Mouse (Mus musculus) CD4-positive, CD25-positive, alpha-beta regulatory T cell (primary cell): Measurements from ENCODE around the gene Fam83d. TPM values are rescaled to one million over a fixed set of nuclear protein-coding genes. Genes with fewer than 3 reads are reported as not detected.

Experiments
- polyA plus RNA-seq: library from polyadenylated mRNA; unstranded; fragments of 100-300 nt; shearing (Covaris generic); gene quantifications from one replicate; pipeline ENCODE4 v1.2.1, GENCODE M21; 2017

Fam83d gene
- polyA plus RNA-seq = 0.43 TPM

DNA sequence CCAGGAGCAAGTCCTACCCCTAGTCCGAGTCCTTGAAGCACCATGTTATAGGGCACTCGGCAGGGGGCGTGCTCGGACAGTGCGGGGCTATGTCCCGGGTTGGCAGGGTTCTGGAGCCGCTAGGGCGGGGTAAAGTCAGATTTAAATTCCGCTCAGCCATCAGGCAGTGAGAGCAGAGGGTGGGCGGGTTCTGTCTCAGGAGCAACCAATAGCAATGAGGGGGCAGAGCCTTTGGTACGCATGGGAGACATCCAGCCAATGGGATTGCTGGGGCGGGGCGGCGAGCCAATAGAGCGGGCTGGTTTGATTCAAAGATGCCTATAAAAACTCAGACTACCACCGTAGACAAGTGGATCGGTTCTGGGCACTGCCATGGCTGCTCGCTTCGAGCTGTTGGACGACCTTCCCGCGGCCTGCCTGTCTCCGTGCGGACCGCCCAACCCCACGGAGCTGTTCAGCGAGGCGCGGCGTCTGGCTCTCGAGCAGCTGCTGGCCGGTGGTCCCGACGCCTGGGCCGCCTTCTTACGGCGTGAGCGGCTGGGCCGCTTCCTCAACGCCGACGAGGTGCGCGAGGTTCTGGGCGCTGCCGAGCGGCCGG is at the start of gene Fam83d:
Gene Fam83d (plus strand): TSS at position 352 of the 598 bp plus-strand sequence.

GRCm38 (mm10) chr2:158794494-158795004 is 26.7 kb downstream of the Fam83d start, which contains the start of gene Dhx35:
Gene Dhx35, plus strand, starts transcription at chr2:158794807.

Other genes with a start within 250 kb of the Fam83d start
- gene Slc32a1, start 157.3 kb upstream of the Fam83d start, polyA plus RNA-seq = not detected
- 47.9 TPM for gene Actr5, start 143.2 kb upstream of the Fam83d start, polyA plus RNA-seq
- 49.3 TPM for gene Ppp1r16b, start 102.7 kb upstream of the Fam83d start, polyA plus RNA-seq
- gene Dhx35, start 26.7 kb downstream of the Fam83d start, polyA plus RNA-seq = 15.1 TPM